Mouse (Mus musculus) T-helper 2 cell (primary cell): ENCODE measurements around the gene Bmi1.

Source experiments
- in situ Hi-C: fragments of 300-600 bp; cut with MboI, MseI; formaldehyde crosslinking; loops from one replicate; pipeline ENCODE4 v1.15.1; 2025; ENCODE audit warnings: high pct_unique_total_duplicates

Gene Bmi1

GRCm38 (mm10) chr2:18722208-18722830, 45.5 kb downstream of the Bmi1 start:
- in situ Hi-C loops: no loop called here

- in situ Hi-C loops: no loop called here
Observed at GRCm38 (mm10) chr2:18724462-18724861, 47.6 kb downstream of the Bmi1 start.

- in situ Hi-C loops: no loop called here
Observed at GRCm38 (mm10) chr2:18725880-18726279, 49.1 kb downstream of the Bmi1 start.

GRCm38 (mm10) chr2:18731718-18732117, 54.9 kb downstream of the Bmi1 start:
- in situ Hi-C loops: loop anchor here (10.0 kb wide), 1 partner anchor 477 kb away; no protein-coding TSS in a partner anchor

GRCm38 (mm10) chr2:18734394-18735127, 57.7 kb downstream of the Bmi1 start:
- in situ Hi-C loops: loop anchor here (10.0 kb wide), 1 partner anchor 480 kb away; no protein-coding TSS in a partner anchor
